Mouse (Mus musculus) olfactory bulb, adult 2 months (tissue): ENCODE data around the gene Slc4a10.

ENCODE experiments used
- CTCF ChIP-seq: fragments of 200-500 bp; IDR thresholded peaks from 2 replicates; pipeline ENCODE4 v1.5.1; 2012; ENCODE audit warnings: low read depth, mild to moderate bottlenecking, low read length, moderate library complexity; ENCODE audit not compliant: insufficient read depth
- POLR2A ChIP-seq: fragments of 200-500 bp; IDR thresholded peaks from 2 replicates; pipeline ENCODE4 v1.6.1; 2012; ENCODE audit warnings: mild to moderate bottlenecking, low read depth, low read length, moderate library complexity; ENCODE audit not compliant: insufficient read depth

DNA sequence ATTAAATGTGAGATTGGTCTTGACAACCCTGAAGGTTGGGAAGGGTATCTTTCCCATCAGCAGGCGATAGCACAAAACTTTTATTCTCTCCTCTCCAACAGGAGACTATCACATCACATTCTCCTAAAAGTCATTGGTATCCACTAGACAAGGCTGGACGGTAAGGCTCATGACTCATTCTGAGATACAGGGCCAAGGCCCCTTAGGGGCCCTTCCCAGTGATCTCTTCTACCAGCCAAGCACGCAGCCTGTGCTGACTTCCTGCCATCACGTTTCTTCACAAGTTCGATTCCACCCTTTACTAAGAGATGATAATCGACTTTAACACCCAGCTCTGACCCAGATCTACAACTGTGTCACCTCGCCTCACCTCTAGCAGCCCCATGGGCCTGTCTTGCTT, 290.8 kb downstream of the Slc4a10 start:
- TF ChIP-seq CTCF = no peak
- no peak for TF ChIP-seq POLR2A
